Mouse (Mus musculus): Measurements from ENCODE around the gene Pde6h. TPM values are rescaled to one million over a fixed set of nuclear protein-coding genes. Genes with fewer than 3 reads are reported as not detected.
A peak's percentile ranks its signal among the peaks of the same experiment; 100 is the strongest.
"Not testable (repeated sequence)": the region's sequence is repeated elsewhere in the genome, so short reads cannot be mapped to it uniquely, and the experiment has no call there.

The Pde6h gene
- not detected in 2 replicates for total RNA-seq (2015; ENCODE audit: low replicate concordance)
- total RNA-seq (2017; ENCODE audit: low replicate concordance) = 0.51 TPM in 1 of 2 replicates, not detected in the other

DNA sequence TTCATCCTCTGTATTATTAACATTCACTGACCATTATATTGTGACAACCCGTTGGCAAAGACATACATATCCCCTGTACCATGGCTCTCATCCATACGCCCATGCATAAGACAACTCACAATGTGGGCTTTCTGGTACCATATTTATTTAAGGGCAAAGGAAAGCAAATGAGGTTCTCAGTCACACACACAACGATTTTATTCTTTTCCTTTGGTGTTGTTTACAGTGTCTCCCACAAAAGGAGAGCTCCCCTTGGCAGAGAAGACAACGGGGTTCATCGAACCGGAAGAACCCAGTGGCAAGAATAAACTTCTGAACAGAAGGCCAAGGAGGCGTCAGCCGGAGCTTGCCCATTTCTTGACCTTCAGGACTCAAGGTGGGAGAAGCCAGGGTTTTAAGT lies at the start of gene Pde6h:
TSS of gene Pde6h (plus strand) at position 301 of the 400 bp plus-strand sequence.
- ATAC-seq (replicated peaks; ENCODE audit: low FRiP score, poor library complexity, severe bottlenecking) = no peak

DNA sequence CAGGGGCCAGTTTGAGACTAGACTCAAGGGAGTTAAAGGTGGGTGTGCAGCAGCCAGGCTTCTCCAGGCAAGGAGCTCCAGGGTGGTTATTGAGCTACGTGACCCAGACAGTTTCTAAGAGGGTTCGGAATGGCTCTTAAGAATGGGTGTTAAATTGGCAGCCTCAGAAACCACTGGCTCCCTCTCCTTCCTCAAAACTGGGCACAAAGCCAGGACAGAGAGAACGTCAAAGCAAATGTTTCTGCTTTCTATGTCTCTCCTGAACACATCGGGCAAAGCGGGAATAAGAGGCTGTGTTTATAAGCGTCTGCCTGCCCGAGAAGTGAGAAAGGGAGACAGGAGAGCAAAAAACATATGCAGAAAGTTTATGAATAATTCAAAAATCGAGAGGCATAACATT lies 49.0 kb upstream of the Pde6h start:
- ATAC-seq (replicated peaks; ENCODE audit: low FRiP score, poor library complexity, severe bottlenecking) = no peak

DNA sequence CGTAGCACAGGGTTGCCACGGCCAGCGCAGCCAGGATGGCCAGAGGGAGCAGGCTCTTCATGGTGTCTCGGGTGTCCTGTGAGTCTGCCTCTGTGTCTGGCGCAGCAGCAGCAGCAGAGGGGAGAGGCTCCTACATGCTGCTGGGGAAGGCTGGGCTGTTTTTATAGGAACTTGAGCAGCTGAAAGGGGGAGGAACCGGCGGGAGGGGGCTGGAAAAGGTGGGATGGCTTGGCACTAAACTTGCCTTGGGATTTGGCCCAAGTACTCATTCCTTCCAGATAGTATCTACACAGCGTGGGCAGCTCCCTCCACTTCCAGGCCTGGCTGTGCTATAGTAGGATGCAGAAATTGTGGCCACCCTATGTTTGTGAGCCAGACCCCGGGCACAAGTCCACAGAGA lies 48.0 kb upstream of the Pde6h start, which contains the start of gene Mgp:
TSS of gene Mgp (minus strand) at position 154 of the 400 bp plus-strand sequence.
- ATAC-seq (replicated peaks; ENCODE audit: low FRiP score, poor library complexity, severe bottlenecking) = 0 out of 2 replicates have a peak, but pooled peaks have one; percentile 19

DNA sequence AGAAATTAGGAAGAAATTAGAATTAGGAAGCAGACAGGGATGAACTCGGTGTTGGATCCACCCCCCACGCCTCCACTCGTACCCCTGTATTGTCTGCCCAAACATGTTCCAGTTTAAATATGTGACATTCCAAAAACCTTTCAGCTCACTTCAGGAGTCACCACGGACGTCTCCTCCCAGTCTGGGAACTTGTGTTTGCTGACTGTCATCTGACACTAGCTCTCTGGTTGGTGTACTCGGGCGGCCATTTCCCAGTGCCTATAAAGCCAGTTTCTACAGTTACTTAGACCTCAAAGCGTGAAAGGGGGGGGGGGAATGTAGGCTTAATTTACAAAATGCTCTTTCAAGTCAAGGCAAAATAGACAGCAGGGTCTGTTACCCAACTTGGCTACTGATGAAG lies 42.0 kb upstream of the Pde6h start:
- ATAC-seq (replicated peaks; ENCODE audit: low FRiP score, poor library complexity, severe bottlenecking) = no peak

DNA sequence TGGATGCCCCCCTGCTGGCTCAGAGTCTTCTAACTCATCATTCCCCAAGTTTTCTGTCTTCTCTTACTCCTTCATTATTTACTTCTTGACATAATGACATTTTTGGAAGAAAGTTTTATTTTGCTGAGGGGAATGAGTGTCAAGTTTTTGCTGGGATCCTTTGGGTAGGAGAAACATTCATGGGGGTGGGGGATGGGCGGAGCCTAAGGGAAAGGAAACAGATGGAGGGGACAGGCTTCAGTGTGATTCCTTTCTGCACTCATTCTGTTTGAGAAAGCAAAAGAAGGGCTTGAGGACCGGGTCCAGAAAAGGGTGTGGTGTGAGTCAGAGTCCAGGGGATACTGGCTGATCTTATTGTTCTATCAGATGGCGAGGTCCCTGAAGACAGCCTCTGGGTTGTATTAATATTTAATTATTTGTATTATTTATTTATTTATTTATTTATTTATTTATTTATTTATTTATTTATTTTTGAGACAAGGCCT lies 40.2 kb upstream of the Pde6h start:
- no peak for ATAC-seq (replicated peaks; ENCODE audit: low FRiP score, poor library complexity, severe bottlenecking)

DNA sequence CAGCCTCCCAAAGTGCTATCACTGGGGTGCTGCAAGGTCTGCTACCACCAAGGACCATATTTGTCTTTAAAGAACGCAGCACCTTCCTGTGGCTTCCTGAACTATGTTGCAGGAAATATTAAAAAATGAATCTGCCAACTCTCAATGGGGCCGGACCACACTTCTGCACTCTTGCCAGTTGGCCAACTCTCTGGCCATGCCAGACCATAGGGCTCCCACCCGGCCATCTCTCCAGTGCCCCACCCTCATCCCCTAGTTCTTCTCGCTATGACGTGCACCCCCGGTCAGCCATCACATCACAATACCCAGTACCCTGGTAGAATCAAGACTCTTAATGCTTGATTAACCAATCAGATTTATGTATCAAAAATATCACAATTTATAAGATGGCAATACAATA lies 39.7 kb upstream of the Pde6h start:
- no peak for ATAC-seq (replicated peaks; ENCODE audit: low FRiP score, poor library complexity, severe bottlenecking)

DNA sequence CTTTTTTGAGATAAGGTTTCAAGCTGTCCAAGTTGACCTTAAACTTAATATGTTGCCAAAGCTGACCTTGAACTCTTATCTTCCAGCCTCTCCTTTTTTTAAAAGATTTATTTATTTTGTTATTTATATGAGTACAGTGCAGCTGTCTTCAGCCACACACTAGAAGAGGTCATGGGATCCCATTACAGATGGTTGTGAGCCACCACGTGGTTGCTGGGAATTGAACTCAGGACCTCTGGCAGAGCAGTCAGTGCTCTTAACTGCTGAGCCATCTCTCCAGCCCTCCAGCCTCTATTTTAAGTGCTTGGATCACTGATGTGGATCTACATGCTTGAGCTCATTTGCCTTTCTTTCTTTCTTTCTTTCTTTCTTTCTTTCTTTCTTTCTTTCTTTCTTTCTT lies 38.9 kb upstream of the Pde6h start:
- ATAC-seq (replicated peaks; ENCODE audit: low FRiP score, poor library complexity, severe bottlenecking) = not testable (repeated sequence)

DNA sequence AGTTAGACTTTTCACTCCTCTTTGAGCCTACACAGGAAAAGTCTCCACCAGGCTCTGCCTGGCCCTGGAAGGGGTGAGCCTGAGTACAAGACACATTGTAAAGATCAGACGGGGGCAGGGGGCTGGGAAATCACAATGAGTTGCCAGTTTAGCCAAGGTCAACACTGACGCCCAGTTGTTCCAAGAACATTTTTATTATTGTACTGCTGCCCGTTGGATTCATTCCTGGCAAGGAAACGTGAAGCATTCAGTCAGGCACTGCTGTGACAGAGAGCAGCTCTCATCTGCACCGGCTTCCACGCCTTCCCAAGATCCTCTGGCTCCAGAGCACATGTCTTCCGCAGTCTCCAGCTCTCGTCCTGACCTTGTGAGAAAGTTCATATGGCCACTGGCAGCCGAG lies 35.8 kb upstream of the Pde6h start:
- ATAC-seq (replicated peaks; ENCODE audit: low FRiP score, poor library complexity, severe bottlenecking) = no peak

DNA sequence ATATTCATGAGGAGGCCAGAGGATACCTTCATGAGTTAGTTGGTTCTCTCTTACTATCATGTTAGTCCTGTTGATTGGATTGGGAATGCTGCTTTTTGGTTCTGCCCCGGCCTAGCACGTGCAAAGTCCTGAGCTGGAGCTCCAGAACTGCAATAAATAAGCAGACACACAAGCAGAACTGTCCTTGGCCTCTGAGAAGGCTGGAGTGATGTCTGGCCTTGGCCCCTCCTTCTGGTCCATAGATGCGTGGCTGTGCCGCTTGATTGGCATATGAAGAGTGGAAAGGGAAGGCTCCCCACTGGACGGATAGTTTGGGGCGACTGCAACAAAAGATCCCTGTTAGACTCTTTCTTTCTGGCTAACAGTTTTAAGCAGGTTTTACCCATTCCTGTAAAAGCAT lies 34.6 kb upstream of the Pde6h start:
- no peak for ATAC-seq (replicated peaks; ENCODE audit: low FRiP score, poor library complexity, severe bottlenecking)

DNA sequence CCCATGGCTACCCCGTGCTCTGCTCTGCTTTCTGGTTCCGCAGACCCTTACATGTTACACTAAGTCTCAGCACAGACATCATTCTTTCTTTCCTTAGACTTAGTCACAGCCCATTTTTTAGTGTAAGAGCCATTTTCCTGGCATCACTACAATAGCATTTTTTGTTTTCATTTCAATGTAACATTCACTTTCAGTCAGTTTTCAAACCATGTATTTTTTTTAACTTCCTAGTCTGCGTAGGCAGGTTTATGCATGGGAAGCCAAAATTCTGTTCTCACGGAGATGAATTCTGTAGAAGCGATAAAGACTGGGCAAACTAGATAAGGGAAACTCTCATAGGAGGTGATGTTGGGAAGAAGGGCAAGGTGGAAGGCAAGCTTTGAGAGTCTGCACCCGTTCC lies 34.1 kb upstream of the Pde6h start:
- no peak for ATAC-seq (replicated peaks; ENCODE audit: low FRiP score, poor library complexity, severe bottlenecking)

DNA sequence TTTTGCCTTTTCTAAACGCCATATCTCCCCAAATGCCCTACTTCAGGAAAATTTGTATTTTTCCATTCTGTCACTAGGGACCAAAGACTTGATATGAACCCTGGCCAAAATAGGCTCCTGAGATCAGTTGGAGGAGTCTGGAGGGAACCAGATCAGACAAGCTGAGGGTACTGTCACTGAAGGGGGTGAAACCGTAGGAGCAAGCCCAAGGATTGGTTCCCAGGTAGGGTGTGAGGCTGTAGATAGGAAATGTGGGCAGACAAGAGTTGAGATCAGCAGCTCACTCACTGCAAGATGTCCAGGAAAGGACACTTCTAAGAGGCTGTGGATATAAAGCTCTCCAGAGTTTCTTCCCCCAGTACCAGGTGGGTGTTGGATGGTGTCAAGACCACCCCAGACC lies 31.6 kb upstream of the Pde6h start:
- no peak for ATAC-seq (replicated peaks; ENCODE audit: low FRiP score, poor library complexity, severe bottlenecking)

DNA sequence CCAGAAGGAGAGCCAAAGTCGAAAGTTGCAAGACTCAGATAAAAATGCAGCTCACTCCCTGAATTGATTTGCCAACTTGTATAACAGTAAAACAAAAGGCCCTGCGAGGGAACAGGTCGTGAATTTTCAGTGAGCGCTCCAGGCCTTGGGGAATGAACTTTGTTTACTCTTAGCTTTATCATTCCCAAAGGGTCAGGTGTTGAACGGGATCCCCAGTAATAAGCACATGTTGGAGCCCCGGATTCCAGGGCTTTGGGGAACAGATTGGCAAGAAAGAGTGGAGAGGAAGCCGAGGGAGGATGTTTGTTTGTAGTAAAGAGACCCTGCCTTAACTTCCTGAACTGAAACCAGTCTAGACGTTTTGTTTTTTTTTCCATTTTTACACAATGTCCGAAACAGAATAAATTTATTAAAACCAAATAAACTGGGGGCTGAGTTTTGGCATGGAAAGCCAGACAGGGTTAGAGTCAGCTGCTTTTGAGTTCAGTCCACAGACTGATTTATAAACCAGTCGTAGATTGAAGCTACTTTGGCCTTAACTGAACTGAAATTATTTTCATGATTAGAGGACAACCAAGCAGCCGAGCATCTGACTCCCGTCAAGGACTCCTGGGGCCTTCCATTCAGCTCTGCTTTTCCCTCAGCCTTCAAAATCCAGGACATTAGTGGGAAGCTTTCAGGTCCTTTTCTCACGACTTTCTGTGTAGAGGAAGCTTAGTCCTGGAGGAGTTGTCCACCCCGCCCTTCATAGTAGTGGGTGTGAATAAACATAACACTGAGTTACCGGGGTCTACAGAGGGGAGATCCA lies 28.9 kb upstream of the Pde6h start:
- no peak for ATAC-seq (replicated peaks; ENCODE audit: low FRiP score, poor library complexity, severe bottlenecking)

DNA sequence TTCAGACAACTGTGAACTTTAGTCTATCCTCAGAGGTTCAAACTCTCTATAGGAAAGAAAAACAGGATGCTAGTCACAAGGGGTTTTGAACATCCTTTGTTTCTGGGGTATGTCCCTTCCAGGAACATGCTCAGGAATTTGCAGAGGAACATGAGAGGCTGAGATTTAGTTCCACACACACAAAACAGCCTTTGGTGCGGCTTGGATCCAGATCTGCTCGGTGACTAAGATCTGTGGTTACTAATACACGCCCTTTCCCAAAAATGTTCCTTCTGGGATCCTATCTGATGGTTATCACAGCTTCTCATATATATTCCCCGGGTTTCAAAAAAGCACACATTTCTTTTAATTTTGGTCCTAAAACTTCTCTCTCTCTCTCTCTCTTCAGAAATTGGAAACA lies 25.8 kb upstream of the Pde6h start:
- no peak for ATAC-seq (replicated peaks; ENCODE audit: low FRiP score, poor library complexity, severe bottlenecking)

DNA sequence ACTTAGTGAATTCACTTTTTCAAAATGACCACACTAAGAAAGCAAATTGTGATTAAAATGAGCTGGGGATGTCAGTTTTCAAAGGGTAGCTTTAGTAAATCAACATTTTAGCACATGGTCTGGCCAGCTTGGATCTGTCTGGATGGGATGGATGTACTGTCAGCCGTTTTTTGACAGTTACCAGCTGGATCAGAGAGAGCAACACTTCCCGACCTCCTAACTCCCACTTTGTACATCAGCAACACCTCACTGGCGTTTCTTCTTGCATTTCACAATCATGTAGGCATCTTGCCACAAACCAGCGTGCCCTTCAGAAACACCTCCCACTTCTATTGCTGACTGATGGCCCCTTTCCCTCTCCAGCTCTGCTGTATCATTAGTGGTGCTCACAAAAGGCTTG lies 25.4 kb upstream of the Pde6h start:
- no peak for ATAC-seq (replicated peaks; ENCODE audit: low FRiP score, poor library complexity, severe bottlenecking)

DNA sequence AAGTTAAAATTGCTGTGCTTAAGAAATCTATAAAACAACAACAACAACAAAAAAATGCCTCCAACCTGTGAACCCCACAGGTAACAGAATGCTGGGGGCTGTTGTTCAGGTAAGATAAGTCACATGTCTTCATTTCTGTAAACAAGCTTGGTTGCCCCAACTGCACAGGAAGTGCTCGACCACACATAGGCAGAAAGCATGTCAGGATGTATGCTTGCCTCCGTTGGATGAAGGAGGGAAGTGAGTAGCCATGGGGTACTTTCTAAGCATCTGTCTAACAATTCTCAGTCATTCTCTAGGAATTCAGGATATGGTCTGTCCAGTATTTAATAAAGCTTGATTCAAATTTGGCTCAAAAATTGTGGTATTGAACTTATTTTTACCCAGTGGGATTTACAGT lies 24.7 kb upstream of the Pde6h start:
- no peak for ATAC-seq (replicated peaks; ENCODE audit: low FRiP score, poor library complexity, severe bottlenecking)

DNA sequence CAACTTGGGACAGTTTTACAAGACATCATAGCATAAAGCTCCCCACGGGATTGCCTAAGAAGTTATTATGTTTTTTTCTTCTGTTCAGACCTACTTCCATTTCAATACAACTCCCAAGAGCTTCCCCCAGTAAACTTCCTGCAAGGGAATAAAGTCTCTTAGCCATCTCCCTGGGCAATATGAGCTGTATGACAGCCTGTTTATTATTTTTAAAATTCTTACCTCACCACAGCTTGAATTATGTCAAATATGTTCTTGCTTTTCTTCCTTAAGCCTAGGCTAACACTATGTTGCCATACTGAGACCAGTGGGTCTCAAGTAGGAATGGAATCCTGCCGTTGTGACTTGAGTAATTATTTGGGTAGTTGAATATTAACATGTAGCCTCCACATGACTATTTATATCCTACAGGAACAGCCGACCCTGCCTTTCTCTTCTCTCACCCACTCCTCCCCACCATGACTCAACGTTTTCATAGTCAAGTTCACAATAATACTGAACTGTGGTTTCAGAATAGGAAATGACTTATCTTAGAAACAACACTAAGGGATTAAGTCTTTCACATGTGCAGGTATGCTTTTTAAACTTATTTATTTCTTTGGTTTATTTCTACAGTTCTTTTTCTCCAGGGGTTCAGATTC lies 23.1 kb upstream of the Pde6h start:
- no peak for ATAC-seq (replicated peaks; ENCODE audit: low FRiP score, poor library complexity, severe bottlenecking)

DNA sequence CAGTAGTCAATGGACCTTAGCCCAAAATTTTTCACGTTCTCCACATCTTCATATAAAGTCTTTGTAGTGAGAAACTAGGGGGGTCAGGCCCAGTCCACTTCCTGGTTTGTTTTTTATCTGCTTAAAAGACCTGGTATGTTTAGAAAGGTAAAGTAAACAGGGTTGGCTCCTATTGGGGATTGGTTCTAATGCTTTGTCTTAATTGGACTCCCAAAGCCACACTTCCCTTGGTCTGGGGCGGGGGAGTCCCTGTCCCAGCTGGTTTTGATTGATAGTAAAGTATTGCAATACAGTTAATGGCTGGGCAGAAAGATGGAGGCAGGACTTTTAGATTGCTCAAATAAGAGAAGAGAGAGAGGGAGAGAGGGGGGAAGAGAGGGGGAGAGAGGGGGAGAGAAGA lies 22.6 kb upstream of the Pde6h start:
- ATAC-seq (replicated peaks; ENCODE audit: low FRiP score, poor library complexity, severe bottlenecking) = no peak

DNA sequence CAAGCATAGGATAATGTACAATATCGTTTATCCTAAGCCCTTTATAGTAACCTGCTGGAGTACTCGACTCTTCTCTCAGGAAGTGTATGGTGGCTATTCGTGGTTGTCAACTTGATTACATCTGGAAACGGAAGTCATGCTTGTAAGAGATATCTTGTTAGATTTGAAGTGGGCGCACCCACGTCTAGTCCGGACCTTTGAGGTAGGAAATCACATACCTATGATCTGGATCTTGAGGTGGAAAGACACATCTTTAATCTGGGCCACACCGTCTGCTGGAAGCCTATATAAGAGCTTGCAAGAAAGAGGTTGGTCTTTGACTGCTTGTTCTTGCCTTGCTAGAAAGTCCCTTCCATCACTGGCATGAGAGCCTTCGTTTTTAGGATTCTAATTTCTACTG lies 21.1 kb upstream of the Pde6h start:
- no peak for ATAC-seq (replicated peaks; ENCODE audit: low FRiP score, poor library complexity, severe bottlenecking)

DNA sequence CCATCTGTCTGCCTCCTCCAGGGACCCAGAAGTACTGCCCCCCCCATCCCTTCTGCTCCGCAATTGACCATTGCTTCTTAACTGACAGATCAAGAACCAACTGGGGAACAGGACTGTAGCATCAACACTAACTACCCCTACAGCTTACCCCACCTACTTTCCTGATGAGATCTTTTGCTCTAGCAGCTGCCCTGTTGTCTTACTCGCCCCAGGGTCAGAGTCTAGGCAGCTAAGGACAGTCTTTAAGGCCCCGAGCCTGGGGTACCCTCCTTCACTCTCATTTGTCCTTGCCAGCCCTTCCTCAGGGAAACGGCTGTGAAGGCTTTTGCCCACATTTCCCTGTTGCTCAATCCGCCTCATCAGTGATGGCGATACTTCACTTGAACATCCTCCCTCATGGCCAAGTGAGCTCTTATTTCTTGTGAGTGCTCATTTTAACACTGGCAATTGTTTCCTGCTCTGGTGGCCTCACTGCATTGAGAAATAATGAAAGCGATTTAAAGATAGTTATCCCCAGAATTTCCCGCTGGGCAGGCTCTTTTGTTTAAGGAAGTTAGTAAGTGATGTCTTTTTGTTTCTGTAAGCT lies 19.7 kb upstream of the Pde6h start:
- ATAC-seq (replicated peaks; ENCODE audit: low FRiP score, poor library complexity, severe bottlenecking) = no peak

DNA sequence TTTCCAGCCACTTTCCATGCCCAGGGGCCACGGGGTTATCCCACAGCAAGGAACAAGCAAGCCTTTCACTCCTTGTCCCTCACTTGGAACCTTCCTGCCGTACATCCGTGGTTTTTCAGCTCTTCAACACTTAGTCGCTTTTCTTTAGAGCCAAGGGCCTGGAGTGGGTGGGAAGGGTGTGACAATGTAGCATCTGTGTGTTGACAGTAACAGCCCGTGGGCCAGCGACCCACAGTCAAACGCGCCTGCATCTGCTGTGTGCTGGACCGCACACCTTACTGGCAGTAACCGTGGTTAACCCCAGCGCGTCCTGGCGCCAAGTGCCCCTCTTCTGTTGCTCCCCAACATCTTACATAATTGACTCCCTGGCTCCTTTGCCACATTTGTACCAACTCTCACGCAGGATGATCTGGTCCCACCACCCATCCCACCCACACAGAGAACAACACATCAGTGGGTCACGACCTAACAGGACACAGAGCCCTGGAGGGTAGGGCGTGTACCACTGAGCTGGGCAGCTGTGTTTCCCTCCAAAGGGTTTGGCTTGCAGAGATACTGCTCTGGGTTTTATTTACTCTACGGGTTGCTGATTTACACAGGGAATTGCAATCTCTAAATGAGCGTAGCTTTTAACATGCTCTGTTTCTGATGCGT lies 17.2 kb upstream of the Pde6h start:
- ATAC-seq (replicated peaks; ENCODE audit: low FRiP score, poor library complexity, severe bottlenecking) = no peak

Data from erythroid progenitor cell, adult 5-6 weeks (primary cell).